Mouse (Mus musculus) olfactory bulb, adult 2 months (tissue): ENCODE results near the gene Cep57l1. TPM values are rescaled to one million over a fixed set of nuclear protein-coding genes. Genes with fewer than 3 reads are reported as not detected.

Source experiments
- H3K27ac ChIP-seq: fragments of 200-500 bp; 2 replicates; pipeline ENCODE4 v1.5.1; 2012; ENCODE audit warnings: low read depth, low read length; ENCODE audit not compliant: insufficient read depth
- H3K4me1 ChIP-seq: fragments of 200-500 bp; 2 replicates; pipeline ENCODE4 v1.6.1; 2012; ENCODE audit warnings: low read length; ENCODE audit not compliant: control insufficient read depth, insufficient read depth
- H3K4me3 ChIP-seq: fragments of 200-500 bp; 2 replicates; pipeline ENCODE4 v1.5.1; 2012; ENCODE audit warnings: mild to moderate bottlenecking, low read depth, low read length, moderate library complexity; ENCODE audit not compliant: insufficient read depth
- CTCF ChIP-seq: fragments of 200-500 bp; IDR thresholded peaks from 2 replicates; pipeline ENCODE4 v1.5.1; 2012; ENCODE audit warnings: low read depth, mild to moderate bottlenecking, low read length, moderate library complexity; ENCODE audit not compliant: insufficient read depth
- POLR2A ChIP-seq: fragments of 200-500 bp; IDR thresholded peaks from 2 replicates; pipeline ENCODE4 v1.6.1; 2012; ENCODE audit warnings: mild to moderate bottlenecking, low read depth, low read length, moderate library complexity; ENCODE audit not compliant: insufficient read depth
- WGBS: fragments of 180-500 bp; shearing (Covaris S2); methylation state at CpG from one replicate; pipeline ENCODE4 v1.1.7; 2018; 5-methylcytosine and 5-hydroxymethylcytosine counted together
- polyA plus RNA-seq: library from polyadenylated mRNA; stranded (reverse); fragments of >200 nt; gene quantifications from 2 replicates; pipeline ENCODE4 v1.2.4, GENCODE M21; 2012; ENCODE audit warnings: low replicate concordance; ENCODE audit not compliant: missing spikeins, insufficient read depth, insufficient read length

The Cep57l1 gene
- polyA plus RNA-seq, 1 experiment, result not detected

DNA sequence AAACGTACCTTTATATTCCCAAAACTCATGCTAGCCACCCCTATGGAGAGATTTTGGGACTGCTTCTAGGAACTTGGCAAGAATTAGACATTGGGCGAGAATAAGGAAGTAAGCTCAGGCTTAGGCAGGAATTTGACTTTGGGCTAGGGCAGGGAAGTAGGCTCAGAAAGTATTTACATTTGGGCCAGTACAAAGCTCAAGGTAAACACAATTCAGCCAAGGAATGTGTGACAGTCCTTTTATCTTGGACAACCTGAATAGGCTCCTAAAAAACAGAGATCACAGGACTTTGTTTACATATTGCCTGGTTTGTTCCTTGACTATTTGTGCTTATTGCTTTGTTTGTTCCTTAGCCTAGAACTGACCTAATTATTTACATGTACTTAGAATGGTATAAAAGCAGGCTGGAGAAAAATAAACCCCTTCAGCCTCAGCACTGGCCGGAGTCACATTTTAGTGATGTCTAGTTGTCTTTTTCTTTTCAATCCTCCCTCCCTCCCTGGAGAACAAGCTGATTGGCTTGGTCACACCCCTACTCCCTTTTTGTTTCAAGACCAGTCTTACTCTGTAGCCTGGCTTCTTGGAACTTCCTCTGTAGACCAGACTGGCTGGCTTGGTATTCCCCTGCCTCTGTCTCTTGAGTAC, 45.8 kb downstream of the Cep57l1 start:
- Histone ChIP-seq H3K4me1 (no peaks in the 10 kb centered on the region), H3K27ac (no peak overlapping the region), H3K4me3 (no peak overlapping the region)
- 84% methylated on average over 3 of the region's 3 CpGs for WGBS
- no peak for TF ChIP-seq POLR2A

DNA sequence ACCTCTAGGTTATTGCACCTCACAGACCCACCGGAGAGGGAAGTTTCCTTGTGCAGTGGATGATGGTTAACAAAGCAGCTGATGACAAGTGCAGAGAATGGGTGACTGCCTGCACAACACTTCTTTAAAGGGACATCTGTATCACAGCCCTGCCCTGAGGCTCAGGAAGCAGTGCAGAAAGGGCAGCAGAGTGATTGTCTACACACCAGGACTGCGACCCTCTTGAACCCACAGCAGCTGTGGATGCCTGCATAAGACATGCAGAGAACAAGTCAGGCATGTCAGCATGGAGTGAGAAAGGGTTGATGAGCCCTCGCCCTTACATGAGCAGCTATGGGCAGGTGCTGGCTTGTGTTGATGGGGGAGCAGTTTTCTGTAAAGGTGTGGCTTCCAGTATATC, 48.8 kb downstream of the Cep57l1 start:
- TF ChIP-seq POLR2A (no peak), CTCF (no peak)

DNA sequence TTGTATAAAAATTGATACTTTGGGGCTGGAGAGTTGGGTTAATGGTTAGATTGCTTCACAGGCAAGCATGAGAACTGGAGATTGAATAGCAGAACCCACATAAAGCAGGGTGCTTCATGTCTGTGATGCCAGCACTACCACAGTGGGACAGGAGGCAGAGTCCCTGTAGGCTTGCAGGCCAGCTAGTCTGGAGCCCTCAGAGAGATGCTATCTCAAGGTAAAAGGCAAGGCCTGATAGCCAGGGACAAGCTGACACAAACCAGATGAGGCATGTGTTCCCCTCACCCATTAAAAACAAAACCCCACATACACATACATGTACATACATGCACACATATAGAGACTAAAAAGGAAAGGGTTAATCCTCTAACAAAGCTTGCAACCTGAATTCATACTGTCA, 51.6 kb downstream of the Cep57l1 start:
- H3K27ac ChIP-seq, result no peak overlapping the region
- no peak for TF ChIP-seq CTCF
- TF ChIP-seq POLR2A, result no peak
- H3K4me3 ChIP-seq, result no peak overlapping the region
- H3K4me1 ChIP-seq, result no peaks in the 10 kb centered on the region

More for the DNA sequence above, 48.8 kb downstream of the Cep57l1 start:
- Histone ChIP-seq H3K27ac (no peak overlapping the region), H3K4me1 (no peaks in the 10 kb centered on the region), H3K4me3 (no peak overlapping the region)
- 88% methylated on average over 3 of the region's 3 CpGs for WGBS

DNA sequence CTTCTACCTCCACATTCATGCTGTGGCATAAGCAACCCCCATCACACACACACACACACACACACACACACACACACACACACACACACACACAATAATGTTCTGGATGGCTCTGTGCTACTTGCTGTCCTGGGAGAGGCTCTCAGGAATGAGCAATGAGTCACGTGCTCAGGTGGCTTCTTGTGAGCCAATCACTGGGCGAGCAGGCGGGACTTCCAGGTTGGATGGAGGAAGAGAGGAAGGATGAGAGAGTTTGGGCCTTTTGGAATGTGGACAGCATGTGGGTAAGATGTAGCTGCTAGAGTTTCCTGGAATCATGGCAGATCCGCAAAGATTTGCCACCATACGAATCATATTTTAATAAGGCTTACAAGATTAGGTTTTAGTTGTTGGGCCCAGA, 52.4 kb downstream of the Cep57l1 start:
- Histone ChIP-seq H3K4me1 (no peaks in the 10 kb centered on the region), H3K27ac (no peak overlapping the region), H3K4me3 (no peak overlapping the region)
- TF ChIP-seq CTCF (no peak), POLR2A (no peak)
- 96% methylated on average over 5 of the region's 5 CpGs for WGBS

DNA sequence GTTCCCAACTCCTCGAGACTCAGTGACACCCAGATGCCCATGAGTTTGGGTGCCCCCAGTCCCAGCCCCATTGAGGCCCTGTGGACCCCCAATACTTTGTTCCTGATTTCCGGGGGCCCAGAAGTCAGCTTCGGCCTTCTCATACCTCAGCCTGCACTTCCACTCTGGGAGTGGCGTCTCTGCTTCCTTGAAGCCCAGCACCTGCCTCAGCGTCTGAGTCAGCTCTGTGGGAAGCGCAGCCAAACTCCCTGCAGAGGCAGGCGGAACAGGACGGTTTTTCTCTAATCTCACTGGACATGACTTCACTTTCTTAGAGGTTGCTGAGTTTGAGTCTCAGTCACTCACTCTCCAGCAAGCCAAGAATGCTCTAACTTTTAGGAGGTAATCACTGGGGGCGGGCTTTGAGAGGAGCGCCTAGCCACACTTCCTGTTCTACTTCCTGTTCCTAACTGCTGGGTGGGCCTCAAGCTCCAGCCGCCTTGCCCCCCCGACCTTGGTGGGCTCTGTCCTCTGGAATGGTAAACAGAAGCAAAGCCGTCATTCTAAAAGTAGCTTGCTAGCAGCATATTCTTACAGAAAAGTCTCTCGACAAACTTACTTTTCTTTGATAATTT, 57.7 kb downstream of the Cep57l1 start:
- Histone ChIP-seq H3K4me3 (no peak overlapping the region), H3K27ac (no peak overlapping the region), H3K4me1 (no peaks in the 10 kb centered on the region)
- TF ChIP-seq POLR2A (no peak), CTCF (no peak)
- 85% methylated on average over 14 of the region's 14 CpGs for WGBS

DNA sequence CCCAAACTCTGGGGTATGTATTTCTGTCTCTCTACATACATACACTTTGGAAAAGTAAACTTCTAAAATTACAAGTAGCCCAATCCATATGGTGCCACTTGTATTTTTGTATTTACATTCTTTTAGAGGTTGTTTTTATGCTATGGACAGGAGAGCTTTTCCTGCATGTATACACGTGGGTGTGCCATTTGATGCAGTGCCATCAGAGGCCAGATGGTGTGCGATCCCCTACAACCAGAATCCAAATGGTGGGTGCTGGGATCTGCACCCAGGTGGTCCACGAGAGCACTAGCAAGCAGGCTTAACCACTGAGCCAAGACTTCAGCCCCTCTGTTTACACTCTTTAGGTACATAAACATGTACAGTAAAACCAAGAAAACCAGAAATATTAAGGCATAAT, 60.4 kb downstream of the Cep57l1 start:
- Histone ChIP-seq H3K4me1 (no peaks in the 10 kb centered on the region), H3K4me3 (no peak overlapping the region), H3K27ac (no peak overlapping the region)
- TF ChIP-seq CTCF, result no peak
- TF ChIP-seq POLR2A, result no peak
- 90% methylated on average over 3 of the region's 3 CpGs for WGBS

DNA sequence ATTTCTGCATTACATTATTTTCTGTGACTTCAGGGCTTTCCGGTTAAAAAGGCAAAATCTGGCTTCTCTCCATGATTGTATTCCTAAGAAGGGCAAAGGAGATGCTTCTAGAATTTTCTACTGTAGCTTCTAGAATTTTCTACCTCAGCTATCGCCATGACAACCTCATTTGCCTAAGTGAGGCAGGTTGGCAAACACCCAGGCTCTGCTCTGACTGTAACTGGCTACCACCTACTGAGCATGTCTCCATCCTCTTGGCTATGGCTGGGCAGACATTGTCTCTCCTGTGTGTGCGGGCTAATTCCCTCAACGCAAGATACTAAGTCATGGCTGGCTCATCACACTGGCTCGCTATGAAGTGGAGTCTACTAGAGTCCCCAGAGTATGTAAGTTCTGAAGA, 63.1 kb downstream of the Cep57l1 start:
- 42% methylated on average over 5 of the region's 5 CpGs for WGBS
- no peak overlapping the region for H3K27ac ChIP-seq
- TF ChIP-seq POLR2A (no peak), CTCF (no peak)
- no peak overlapping the region for H3K4me3 ChIP-seq
- H3K4me1 ChIP-seq, result no peaks in the 10 kb centered on the region; the same call in 1 of the 2 replicates

DNA sequence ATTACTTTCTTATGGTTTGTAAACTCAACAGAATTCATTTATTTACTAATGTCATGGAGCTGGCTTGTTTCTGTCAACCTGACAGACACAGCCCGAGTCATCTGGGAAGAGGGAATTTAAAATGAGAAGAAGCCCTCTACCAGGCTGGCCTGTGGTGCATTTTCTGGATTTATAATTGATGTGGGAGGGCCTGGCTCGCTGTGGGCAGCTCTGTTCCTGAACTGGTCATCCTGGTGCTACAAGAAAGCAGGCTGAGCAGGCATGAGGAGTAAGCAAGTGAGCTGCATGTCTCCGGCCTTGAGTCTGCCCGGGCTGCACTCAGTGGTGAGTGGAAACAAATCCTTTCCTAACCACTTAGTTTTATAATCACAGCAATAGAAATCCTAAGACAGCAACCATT, 65.7 kb downstream of the Cep57l1 start:
- Histone ChIP-seq H3K27ac (no peak overlapping the region), H3K4me1 (no peaks in the 10 kb centered on the region; the same call in 1 of the 2 replicates), H3K4me3 (no peak overlapping the region)
- TF ChIP-seq POLR2A (no peak), CTCF (no peak)
- WGBS, result 82% methylated on average over 4 of the region's 4 CpGs

DNA sequence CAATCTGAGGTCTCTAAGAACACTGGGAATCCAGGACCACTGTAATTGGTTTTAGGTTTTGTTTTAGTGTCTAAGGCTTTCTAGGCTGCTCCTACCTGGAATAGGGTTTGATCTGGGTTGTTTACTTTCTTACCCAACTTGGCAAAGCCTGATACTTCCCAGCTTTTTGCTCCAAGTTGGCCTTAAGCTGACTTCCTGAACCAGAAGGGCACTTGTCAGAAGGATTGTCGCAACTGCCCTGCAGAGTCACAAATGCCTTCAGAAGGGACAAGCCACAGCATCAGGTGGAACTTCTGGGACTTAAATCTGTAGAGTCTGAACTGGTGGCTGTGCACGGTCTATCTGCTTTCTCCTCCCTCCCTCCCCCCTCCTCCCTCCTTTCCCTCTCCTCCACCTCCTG, 69.5 kb downstream of the Cep57l1 start:
- Histone ChIP-seq H3K4me3 (no peak overlapping the region), H3K27ac (no peak overlapping the region), H3K4me1 (no peaks in the 10 kb centered on the region; the same call in 1 of the 2 replicates)
- 89% methylated on average over 2 of the region's 2 CpGs for WGBS
- TF ChIP-seq CTCF, result no peak
- no peak for TF ChIP-seq POLR2A

DNA sequence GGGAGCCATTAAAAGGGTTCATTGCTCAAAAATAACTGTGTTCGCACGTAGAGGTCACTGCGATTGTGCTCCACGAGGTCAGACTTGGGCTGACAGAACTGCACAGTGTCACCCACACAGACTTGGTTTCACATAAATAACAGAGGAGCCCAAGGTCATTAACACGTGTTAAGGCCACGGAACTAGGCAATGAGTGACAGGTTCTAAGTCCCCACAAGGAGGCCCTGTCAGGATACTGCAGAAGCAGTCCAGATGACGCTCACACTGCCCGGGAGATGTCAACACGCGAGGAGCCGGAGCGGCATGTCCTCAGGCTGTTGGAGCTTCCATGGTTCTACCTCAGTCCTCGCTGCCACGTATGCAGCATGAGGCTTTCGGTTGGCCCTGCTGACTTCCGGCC, 72.4 kb downstream of the Cep57l1 start:
- Histone ChIP-seq H3K27ac (no peak overlapping the region), H3K4me3 (no peak overlapping the region), H3K4me1 (no peaks in the 10 kb centered on the region; the same call in 1 of the 2 replicates)
- no peak for TF ChIP-seq CTCF
- TF ChIP-seq POLR2A, result no peak
- WGBS, result 97% methylated on average over 16 of the region's 16 CpGs
